Mouse (Mus musculus) testis, adult 2 months (tissue): Measurements from ENCODE around the gene Gpr180.

ENCODE experiments used
- CTCF ChIP-seq: fragments of 200-500 bp; IDR thresholded peaks from 2 replicates; pipeline ENCODE4 v1.5.1; 2012; ENCODE audit warnings: low read depth, mild to moderate bottlenecking, inconsistent platforms, low read length, moderate library complexity; ENCODE audit not compliant: control insufficient read depth, insufficient read depth, insufficient replicate concordance
- POLR2A ChIP-seq: fragments of 200-500 bp; IDR thresholded peaks from 2 replicates; pipeline ENCODE4 v1.6.1; 2012; ENCODE audit warnings: low read depth, mild to moderate bottlenecking, inconsistent platforms, low read length, moderate library complexity; ENCODE audit not compliant: control insufficient read depth

DNA sequence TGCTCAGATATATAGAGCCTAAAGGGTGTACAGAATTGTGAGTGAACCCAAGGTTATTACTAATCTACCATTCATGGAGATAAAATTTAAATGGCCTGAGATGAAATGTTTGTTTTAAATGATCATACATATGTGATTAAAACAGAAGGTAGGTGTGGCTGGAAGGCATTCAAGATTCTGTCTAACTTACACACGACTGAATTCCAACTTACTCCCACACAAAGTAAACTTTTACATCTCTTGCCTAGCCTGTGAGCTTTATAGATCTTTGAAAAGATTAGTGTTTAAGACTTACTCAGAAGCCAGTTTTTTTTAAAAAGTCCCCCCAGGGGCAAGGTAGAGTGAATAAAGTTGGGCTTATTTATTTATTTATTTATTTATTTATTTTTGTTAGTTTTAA is 42.3 kb downstream of the Gpr180 start:
- TF ChIP-seq POLR2A (no peak), CTCF (no peak)
